Mouse (Mus musculus): ENCODE data around the gene Sumf1. TPM values are rescaled to one million over a fixed set of nuclear protein-coding genes. Genes with fewer than 3 reads are reported as not detected.

Sumf1 gene
- total and polyA plus RNA-seq, 3 experiments: 11.0 to 23.1 (median 14.9) TPM

- DNase-seq (ENCODE audit: extremely low read depth): peak; percentile 48
- H3K9ac ChIP-seq (ENCODE audit: insufficient read depth, low read depth): peak overlapping the region; percentile 36; the same call in 1 of the 2 replicates
- H3K27me3 ChIP-seq (replicated peaks): no peaks in the 10 kb centered on the region
- no peak overlapping the region for H3K27ac ChIP-seq (ENCODE audit: insufficient read depth, low read depth)
- peaks cover 24 to 94% of the 10 kb centered on the region in 2 experiments for H3K4me1 ChIP-seq (ENCODE audit: control insufficient read depth in 1 of 2, insufficient read depth in 2 of 2)
- H3K4me2 ChIP-seq (ENCODE audit: insufficient read depth, low read depth, poor library complexity, severe bottlenecking): peak overlapping the region; percentile 74
- 0 out of 2 replicates have a peak, but pooled peaks have one; percentile 29 for TF ChIP-seq MYC (IDR thresholded peaks at IDR 0.05; ENCODE audit: low read depth, low read length)
- peak; percentile 52; the same call in 1 of the 2 replicates for TF ChIP-seq BHLHE40 (IDR thresholded peaks at IDR 0.05; ENCODE audit: low read depth, low read length)
- TF ChIP-seq USF2 (conservative IDR thresholded peaks at IDR 0.05; ENCODE audit: low read depth, low read length): no peak
- TF ChIP-seq NELFE (IDR thresholded peaks at IDR 0.05; ENCODE audit: low read depth, low read length): no peak
- no peak for TF ChIP-seq NRF1 (IDR thresholded peaks at IDR 0.05; ENCODE audit: low read depth, low read length)
- TF ChIP-seq ELF1 (IDR thresholded peaks at IDR 0.05; ENCODE audit: low read depth, low read length): no peak
- peak; percentile 83 for TF ChIP-seq MEF2A (IDR thresholded peaks at IDR 0.05; ENCODE audit: borderline replicate concordance, low read depth, low read length)
- no peak for TF ChIP-seq PAX5 (IDR thresholded peaks at IDR 0.05; ENCODE audit: low read length)
- peaks cover 8 to 54% of the 10 kb centered on the region in 2 experiments for H3K36me3 ChIP-seq (replicated peaks in 1 of 2; ENCODE audit: control insufficient read depth in 1 of 2, insufficient read depth in 1 of 2, low read length in 1 of 2)
- H3K4me3 ChIP-seq (replicated peaks in 1 of 3; ENCODE audit: low read depth in 2 of 3, low read length in 2 of 3, poor library complexity in 1 of 3): no peak overlapping the region
- in situ Hi-C loops (cut with MboI; ENCODE audit: low pct_ligation_motif_present, low pct_unique_long_range_greater_than_20kb, low sequenced_read_pairs): loop anchor here (10.0 kb wide), 1 partner anchor 97 kb away; no protein-coding TSS in a partner anchor
- H3K9me3 ChIP-seq (replicated peaks; ENCODE audit: low read length): no peaks in the 10 kb centered on the region
- dilution Hi-C loops (cut with MboI; ENCODE audit: extremely low pct_ligation_motif_present, extremely low pct_unique_long_range_greater_than_20kb, low sequenced_read_pairs): no loop called here
- H3K79me2 ChIP-seq (replicated peaks; ENCODE audit: control insufficient read depth, extremely low read depth, insufficient read depth, poor library complexity, severe bottlenecking): peaks cover 59% of the 10 kb centered on the region
Measured at GRCm38 (mm10) chr6:108228048-108228447, 42.7 kb upstream of the Sumf1 start.

DNA sequence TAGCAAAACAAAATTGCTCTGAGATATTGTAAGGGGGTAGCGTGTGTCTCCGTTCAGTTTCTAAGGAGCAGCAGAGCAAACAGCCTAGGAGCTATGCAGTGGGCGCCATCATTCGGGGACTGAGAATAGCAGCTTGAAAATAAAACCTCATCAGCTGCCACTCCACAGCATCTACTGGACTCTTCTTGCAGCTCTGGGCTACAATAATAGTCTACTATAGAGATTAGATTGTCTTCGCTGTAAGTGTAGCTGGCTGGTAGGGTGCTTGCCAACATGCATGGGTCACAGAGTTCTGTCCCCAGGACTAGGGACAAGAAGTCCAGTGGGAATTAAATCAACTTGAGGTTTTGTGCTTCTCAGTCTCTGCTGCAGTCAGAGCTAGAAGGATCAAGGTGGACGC, 42.1 kb upstream of the Sumf1 start:
- peaks cover 8 to 51% of the 10 kb centered on the region in 2 experiments for H3K36me3 ChIP-seq (replicated peaks in 1 of 2; ENCODE audit: control insufficient read depth in 1 of 2, insufficient read depth in 1 of 2, low read length in 1 of 2)
- H3K27me3 ChIP-seq (replicated peaks): no peaks in the 10 kb centered on the region
- H3K27ac ChIP-seq (ENCODE audit: insufficient read depth, low read depth): no peak overlapping the region
- TF ChIP-seq SIN3A (IDR thresholded peaks at IDR 0.05; ENCODE audit: low read length) (0 out of 2 replicates have a peak, but pooled peaks have one; percentile 25), UBTF (IDR thresholded peaks at IDR 0.05; ENCODE audit: low read depth, low read length) (no peak)
- H3K4me3 ChIP-seq (replicated peaks in 1 of 3; ENCODE audit: low read depth in 2 of 3, low read length in 2 of 3, poor library complexity in 1 of 3): no peak overlapping the region
- dilution Hi-C loops (cut with MboI; ENCODE audit: extremely low pct_ligation_motif_present, extremely low pct_unique_long_range_greater_than_20kb, low sequenced_read_pairs): no loop called here
- in situ Hi-C loops (cut with MboI; ENCODE audit: low pct_ligation_motif_present, low pct_unique_long_range_greater_than_20kb, low sequenced_read_pairs): loop anchor here (10.0 kb wide), 1 partner anchor 97 kb away; no protein-coding TSS in a partner anchor
- H3K4me1 ChIP-seq (ENCODE audit: control insufficient read depth in 1 of 2, insufficient read depth in 2 of 2): peaks cover 24 to 96% of the 10 kb centered on the region in 2 experiments
- H3K4me2 ChIP-seq (ENCODE audit: insufficient read depth, low read depth, poor library complexity, severe bottlenecking): peak overlapping the region; percentile 74; the same call in 1 of the 2 replicates
- no peak for DNase-seq (ENCODE audit: extremely low read depth)
- H3K9ac ChIP-seq (ENCODE audit: insufficient read depth, low read depth): no peak overlapping the region
- peaks cover 54% of the 10 kb centered on the region for H3K79me2 ChIP-seq (replicated peaks; ENCODE audit: control insufficient read depth, extremely low read depth, insufficient read depth, poor library complexity, severe bottlenecking)
- H3K9me3 ChIP-seq (replicated peaks; ENCODE audit: low read length): no peaks in the 10 kb centered on the region

DNA sequence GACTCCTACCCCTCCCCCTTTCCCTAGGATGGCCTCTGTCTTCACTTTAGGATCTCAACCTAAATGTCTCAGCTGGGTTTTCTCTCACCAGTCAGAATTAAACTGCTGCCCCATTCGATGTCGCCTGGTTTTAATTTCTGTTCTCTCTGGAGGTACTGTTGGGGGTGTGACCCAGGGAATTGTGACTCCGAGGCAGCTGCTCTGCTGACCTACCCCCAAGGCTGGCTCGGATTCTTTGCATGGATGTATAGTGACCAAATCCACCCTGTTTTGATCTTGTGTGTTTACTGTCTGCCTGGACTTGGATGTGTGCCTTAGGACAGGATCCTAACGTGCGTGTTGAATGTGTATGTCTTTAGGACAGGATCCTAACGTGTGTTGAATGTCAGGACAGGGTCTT, 40.8 kb upstream of the Sumf1 start:
- H3K27ac ChIP-seq (ENCODE audit: insufficient read depth, low read depth): no peak overlapping the region
- in situ Hi-C loops (cut with MboI; ENCODE audit: low pct_ligation_motif_present, low pct_unique_long_range_greater_than_20kb, low sequenced_read_pairs): loop anchor here (10.0 kb wide), 1 partner anchor 99 kb away; no protein-coding TSS in a partner anchor
- H3K27me3 ChIP-seq (replicated peaks): no peaks in the 10 kb centered on the region
- TF ChIP-seq USF1 (IDR thresholded peaks at IDR 0.05; ENCODE audit: low read depth, low read length): no peak
- no peak for TF ChIP-seq MYC (IDR thresholded peaks at IDR 0.05; ENCODE audit: low read depth, low read length)
- dilution Hi-C loops (cut with MboI; ENCODE audit: extremely low pct_ligation_motif_present, extremely low pct_unique_long_range_greater_than_20kb, low sequenced_read_pairs): no loop called here
- H3K4me2 ChIP-seq (ENCODE audit: insufficient read depth, low read depth, poor library complexity, severe bottlenecking): no peak overlapping the region
- H3K4me1 ChIP-seq (ENCODE audit: control insufficient read depth in 1 of 2, insufficient read depth in 2 of 2): peaks cover 29 to 98% of the 10 kb centered on the region in 2 experiments
- DNase-seq (ENCODE audit: extremely low read depth): no peak
- H3K4me3 ChIP-seq (replicated peaks in 1 of 3; ENCODE audit: low read depth in 2 of 3, low read length in 2 of 3, poor library complexity in 1 of 3): no peak overlapping the region
- H3K36me3 ChIP-seq (replicated peaks in 1 of 2; ENCODE audit: control insufficient read depth in 1 of 2, insufficient read depth in 1 of 2, low read length in 1 of 2): peaks cover 8 to 45% of the 10 kb centered on the region in 2 experiments
- no peak overlapping the region for H3K9ac ChIP-seq (ENCODE audit: insufficient read depth, low read depth)
- no peaks in the 10 kb centered on the region for H3K9me3 ChIP-seq (replicated peaks; ENCODE audit: low read length)
- peaks cover 63% of the 10 kb centered on the region for H3K79me2 ChIP-seq (replicated peaks; ENCODE audit: control insufficient read depth, extremely low read depth, insufficient read depth, poor library complexity, severe bottlenecking)

All from CH12.LX (cell line).